Mouse (Mus musculus): ENCODE measurements at regions not wholly inside any gene's neighbourhood (a gene's known extent, or its start where the extent isn't known, plus 50 kb on each side); places are given as distances from the start of the nearest gene placed in this dataset.
A peak's percentile ranks its signal among the peaks of the same experiment; 100 is the strongest.
"Not testable (repeated sequence)": the region's sequence is repeated elsewhere in the genome, so short reads cannot be mapped to it uniquely, and the experiment has no call there.

DNA sequence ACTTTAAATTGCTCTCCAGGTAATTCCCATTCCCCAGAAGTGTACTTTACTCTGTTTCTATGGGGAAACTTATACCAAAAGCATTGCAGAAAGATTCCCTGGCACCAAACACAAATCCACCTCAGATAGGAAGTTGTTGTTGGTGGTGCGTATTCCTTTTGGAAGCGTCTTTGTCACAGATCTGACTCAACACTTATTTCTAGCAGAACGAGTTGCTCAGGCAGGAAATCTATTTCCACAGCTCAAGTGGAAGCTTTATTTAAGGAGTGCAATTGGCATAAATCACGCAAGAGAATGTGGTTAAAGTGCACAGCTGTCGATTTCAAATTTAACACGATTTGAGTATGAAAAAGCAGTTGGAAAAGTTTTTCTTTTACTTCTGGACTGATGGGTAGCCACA is 436.9 kb upstream of the Ghitm start:
- no peak for DNase-seq

DNA sequence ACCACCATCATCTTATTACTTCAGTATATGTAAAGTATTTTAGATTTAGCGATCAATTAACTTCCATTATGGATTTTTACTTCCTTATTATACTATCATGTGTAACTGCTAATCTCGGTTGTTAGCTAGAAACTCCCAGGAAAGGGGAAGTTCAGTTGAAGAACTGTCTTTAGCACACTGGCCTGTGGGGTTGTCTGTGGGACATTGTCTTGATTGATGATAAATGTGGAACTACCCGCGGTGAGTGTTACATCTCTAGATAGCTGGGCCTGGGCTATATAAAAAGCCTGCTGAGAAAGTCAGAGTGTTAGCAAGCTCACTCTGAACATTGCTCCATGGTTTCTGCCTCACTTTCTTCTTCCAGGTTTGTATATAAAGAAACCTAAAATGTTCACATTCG is 423.2 kb upstream of the Ghitm start:
- no peak for DNase-seq

- no peak for DNase-seq
Measured at GRCm38 (mm10) chr14:37523616-37524015, 388.5 kb upstream of the Ghitm start.

GRCm38 (mm10) chr14:37520631-37521030 is 385.6 kb upstream of the Ghitm start:
- not testable (repeated sequence) for DNase-seq

DNA sequence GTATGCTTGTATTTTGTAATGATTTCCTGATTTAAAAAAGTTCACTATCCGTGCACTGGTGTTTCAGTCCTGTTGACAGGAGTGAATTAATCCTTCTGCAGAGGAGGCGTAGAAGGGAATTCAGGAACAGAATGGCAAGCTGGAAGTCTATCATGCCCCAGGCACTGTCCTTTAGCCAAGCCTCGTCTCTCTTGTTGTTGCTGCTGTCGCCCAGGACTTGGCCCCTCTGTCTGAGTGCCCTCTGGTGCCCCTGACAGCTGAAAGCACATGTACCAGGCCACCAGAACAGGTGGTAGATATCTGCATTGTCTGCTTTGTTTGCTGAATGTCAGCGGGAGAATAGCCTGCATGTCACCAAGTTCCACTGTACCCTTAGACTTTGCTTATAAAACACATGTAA is 370.2 kb upstream of the Ghitm start:
- DNase-seq, result no peak

- DNase-seq, result no peak
Measured at GRCm38 (mm10) chr14:37490711-37491110, 355.6 kb upstream of the Ghitm start.

DNA sequence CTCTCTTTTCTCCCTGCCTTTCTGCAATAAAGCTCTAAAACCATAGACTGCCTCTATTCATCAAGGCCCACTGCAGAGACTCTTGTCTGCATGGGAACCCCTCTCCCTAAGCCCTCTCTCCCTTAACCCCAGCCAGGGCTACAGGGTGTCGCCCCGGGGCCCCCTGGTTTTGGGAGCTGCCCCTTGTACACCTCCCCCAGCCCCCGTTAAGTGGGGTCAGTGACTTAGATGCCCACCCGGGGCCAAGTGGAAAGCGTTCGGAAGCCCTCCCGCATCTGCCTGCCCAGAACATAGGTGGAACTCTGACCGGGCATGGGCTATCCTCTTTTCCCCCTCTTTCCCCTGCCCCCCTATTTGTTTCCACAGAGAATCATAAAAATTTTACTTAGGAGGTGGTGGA is 350.2 kb upstream of the Ghitm start:
- no peak for DNase-seq

DNA sequence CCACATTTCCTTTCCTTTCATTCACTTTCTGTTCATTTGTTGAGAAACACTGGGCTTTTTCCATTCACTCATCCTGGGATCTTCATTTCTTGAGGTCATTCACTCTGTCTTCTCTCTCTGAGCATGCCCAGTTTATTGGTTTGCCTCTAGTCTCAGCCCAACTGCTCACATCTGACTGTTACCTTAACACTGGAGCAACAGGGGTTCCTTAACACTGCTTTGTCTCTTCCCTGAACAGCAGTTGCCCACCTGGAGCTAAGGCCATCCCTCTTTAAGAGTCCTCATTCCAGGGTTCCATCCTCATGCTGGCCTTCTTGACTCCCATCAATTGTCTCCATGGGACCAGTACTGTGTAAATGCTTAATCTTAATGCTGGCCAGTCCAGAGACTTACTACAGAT is 342.5 kb upstream of the Ghitm start:
- DNase-seq, result no peak

GRCm38 (mm10) chr14:37468711-37469110 is 333.6 kb upstream of the Ghitm start:
- no peak for DNase-seq

DNA sequence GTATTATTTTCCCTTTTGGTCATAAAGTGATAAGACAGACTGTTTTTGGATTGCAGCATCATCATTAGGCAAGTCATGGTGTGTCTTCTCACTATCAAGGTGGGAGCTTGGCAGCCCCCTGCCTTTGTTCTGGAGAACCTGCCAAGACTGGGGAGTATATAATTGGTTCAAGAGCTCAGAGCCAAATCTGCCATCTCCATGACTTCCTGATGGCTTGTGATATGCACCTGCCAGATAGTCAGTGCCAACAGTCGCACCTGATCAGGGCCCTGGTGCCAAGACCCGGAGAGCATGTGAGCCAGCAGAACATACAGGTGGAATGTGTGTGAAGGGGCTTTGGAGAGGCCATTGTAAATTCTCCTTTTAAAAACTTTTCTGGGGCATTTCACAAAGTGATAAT is 305.8 kb upstream of the Ghitm start:
- DNase-seq, result no peak

DNA sequence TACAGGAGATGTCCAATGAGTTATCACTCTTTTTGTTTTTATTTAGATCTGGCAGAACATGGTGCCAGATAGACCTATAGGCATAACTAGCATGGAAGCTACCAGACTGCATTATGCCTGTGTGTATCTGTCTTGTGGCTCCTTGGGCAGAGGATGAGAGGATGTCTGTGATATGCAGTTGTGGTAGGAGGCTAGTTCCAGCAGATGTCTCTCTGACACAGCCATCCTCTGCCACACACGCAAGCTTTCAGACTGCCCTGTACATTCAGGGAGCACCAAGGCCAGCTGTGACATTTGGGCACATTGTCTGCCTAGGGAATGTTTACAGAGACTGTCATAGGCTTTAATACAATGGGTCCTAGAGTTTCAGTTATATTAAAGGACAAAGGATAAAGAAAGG is 295.6 kb upstream of the Ghitm start:
- no peak for DNase-seq

GRCm38 (mm10) chr14:37425506-37425905 is 290.4 kb upstream of the Ghitm start:
- DNase-seq, result no peak

DNA sequence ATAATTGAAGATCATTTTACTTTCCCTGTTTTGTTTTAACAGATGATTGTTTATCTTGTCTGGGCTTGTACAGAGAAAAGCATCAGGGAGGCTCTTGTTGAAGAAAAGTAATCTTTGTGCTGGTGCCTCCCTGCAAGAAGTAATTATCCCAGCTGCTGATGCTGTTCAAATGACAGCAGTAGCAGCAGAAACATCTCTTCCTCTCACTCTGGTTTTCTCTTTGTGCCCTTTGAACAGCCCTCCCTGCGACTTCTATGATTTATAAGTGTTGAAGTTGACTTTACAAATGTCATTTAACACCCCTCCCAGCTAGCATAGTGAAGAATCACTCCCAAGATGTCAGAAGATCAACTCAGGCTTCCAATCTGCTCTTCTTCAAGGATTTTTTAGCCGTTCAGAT is 286.5 kb upstream of the Ghitm start:
- no peak for DNase-seq

GRCm38 (mm10) chr14:37412583-37412982 is 277.5 kb upstream of the Ghitm start:
- DNase-seq, result not testable (repeated sequence)

- no peak for DNase-seq
Measured at GRCm38 (mm10) chr14:37371972-37372371, 236.9 kb upstream of the Ghitm start.

- no peak for DNase-seq
Measured at GRCm38 (mm10) chr14:37361896-37362295, 226.8 kb upstream of the Ghitm start.

- DNase-seq, result peak; percentile 34
Measured at GRCm38 (mm10) chr14:37355968-37356704, 221.1 kb upstream of the Ghitm start.

GRCm38 (mm10) chr14:37323392-37323791 is 188.3 kb upstream of the Ghitm start:
- DNase-seq, result peak; percentile 43

GRCm38 (mm10) chr14:37315239-37315895 is 180.3 kb upstream of the Ghitm start:
- no peak for DNase-seq

DNA sequence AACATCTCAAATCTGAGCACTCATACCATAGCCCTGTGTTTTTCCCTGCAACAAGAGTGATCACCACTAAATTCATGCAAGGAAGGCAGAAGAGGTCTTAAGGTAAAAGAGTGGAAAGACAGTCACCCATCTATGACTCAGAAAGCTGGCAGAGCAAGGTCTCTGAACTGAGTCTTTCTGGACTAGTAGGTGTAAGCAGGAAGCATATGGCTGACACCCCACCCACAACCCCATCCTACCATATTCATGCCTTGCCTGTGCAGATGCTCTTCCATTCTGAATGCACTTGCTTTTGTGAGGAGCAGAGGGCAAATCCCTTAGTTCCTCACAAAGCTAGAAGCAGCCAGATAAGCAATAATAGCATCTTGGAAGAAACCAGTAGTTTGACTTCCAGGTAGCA is 178.8 kb upstream of the Ghitm start:
- no peak for DNase-seq

- no peak for DNase-seq
Measured at GRCm38 (mm10) chr14:37312887-37313286, 177.8 kb upstream of the Ghitm start.

GRCm38 (mm10) chr14:37306622-37307274 is 171.7 kb upstream of the Ghitm start:
- DNase-seq, result no peak

DNA sequence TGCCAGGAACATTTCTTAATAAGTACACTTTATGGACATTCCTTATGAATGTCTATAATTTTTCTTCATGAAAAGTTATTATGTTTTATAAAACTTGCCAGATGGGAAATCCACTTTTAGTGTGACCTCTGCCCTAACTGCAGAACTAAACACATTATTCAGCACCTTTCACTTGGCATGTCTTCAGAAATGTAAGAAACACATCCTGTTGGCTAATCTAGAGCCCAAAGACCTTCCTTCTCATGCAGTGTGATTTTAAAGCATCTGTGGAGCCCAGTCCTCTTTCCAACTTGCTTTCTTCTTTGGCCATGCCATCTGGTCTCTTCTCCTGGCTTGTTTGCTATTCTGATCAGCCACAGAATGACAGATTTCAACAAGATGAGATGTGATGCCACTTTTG is 163.6 kb upstream of the Ghitm start:
- no peak for DNase-seq

DNA sequence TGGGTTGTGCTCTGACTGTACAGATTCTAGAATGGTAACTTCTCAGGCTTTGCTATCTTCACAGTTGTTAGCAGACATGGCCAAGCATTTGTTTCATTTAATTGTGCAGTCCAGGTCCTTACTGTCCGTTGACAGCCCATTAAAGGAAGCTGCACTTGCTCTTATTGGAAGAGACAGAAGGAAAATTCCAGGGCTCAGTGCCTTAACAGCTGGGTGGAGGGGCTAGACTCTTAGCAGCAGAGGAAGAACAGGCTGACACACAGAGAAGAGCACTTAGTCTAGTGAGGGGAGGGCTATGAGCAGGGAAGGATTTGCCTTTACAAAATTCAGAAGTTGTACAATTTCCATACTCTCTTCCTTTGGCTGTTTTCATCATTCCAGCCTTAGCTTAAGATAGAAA is 161.5 kb upstream of the Ghitm start:
- peak; percentile 27 for DNase-seq
